Mouse (Mus musculus): Measurements from ENCODE around the gene Cbl. TPM values are rescaled to one million over a fixed set of nuclear protein-coding genes. Genes with fewer than 3 reads are reported as not detected.
A peak's percentile ranks its signal among the peaks of the same experiment; 100 is the strongest.

Gene Cbl
- polyA plus RNA-seq, 1 experiment, result 11.6 TPM

DNA sequence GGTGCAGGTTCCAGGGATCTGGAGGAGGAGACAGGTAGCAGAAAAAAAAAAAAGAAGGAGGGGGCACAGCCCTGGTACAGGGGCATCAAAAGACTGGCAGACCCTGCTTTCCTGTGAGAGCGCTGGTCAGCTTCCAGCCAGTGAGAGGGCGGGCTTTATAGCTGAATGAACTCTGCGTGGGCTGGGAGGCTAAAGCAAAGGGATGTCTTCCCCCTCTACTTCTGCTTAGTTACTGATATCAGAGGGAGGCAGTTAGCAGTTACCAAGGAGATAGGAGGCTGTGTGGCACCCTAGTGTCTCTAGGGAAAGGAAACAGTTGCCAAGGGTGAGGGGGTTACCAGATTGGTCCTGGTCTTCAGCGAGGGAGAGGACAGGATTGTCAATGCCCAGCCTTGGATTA, 16.6 kb upstream of the Cbl start:
- no peaks in the 10 kb centered on the region for H3K4me1 ChIP-seq (ENCODE audit: control insufficient read depth, insufficient read depth, insufficient read length, low read length)
- H3K4me3 ChIP-seq (ENCODE audit: insufficient read depth, low read depth, low read length), result no peak overlapping the region
- no peak overlapping the region for H3K27ac ChIP-seq (replicated peaks; ENCODE audit: low read depth, low read length)

DNA sequence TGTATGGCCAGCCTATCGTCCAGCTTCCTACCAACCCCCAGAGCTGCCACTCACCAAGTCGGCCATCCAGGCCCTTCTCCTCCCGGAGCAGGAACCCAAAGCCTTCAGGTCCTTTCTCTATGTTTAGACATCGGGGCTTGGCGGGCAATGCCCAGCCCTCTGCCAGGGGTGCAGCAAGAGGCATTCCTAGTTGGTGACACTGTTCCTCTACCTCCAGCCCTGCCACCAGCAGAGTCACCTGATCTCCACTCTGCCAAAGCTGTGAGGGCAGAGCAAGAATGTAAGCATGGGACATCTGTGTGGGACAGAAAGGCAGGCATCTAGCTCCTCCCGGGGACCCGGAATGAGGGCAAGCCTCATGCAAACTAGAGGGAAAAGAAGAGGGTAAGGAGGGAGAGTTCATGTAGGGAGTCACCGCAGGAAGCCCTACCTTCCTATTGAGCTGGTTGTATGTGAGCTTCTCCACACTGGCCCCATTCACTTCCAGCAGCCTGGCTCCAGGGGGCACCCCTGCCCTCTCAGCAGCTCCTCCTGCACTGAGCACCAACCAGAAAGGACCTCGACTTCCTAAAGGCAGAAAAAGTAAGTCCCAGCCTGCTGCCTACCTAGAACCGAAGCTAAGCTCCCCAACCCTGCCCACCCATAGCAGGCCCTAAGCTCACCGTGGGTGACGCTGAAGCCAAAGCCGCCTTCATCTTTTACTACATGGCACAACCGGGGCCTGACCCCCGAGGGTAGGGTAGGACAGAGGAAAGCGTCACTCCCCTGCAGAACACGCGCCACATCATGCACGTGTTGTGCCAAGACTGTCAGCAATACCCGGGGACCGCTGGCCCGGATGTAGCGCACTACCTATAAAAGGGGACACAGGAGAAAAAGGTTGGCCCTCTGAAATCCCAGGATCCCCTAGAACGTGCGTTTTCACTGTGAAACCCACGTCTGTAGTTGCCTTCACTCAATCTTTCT, 15.6 kb upstream of the Cbl start:
- H3K4me1 ChIP-seq (ENCODE audit: control insufficient read depth, insufficient read depth, insufficient read length, low read length), result no peaks in the 10 kb centered on the region
- H3K27ac ChIP-seq (replicated peaks; ENCODE audit: low read depth, low read length), result no peak overlapping the region
- no peak overlapping the region for H3K4me3 ChIP-seq (ENCODE audit: insufficient read depth, low read depth, low read length)

DNA sequence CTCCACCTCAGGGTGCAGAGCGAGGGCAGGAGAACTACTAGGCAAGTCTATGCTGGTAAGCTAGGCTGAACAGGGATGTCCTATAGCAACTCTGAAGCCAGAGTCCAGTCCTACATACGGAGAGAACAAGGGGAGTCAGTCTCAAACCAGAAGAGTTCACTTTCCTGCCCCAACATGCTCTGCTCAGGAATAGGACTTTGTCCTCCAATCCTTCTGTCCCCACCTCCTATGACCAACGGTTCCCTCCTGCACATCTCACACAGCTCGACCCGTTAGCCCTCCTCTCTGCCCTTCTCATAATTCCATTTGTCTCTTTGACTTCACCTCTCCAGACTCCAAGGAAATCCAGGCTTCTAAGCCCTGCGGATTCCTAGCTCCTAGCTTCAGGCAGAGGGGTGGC, 14.1 kb upstream of the Cbl start:
- Histone ChIP-seq H3K27ac (replicated peaks; ENCODE audit: low read depth, low read length) (no peak overlapping the region), H3K4me3 (ENCODE audit: insufficient read depth, low read depth, low read length) (no peak overlapping the region), H3K4me1 (ENCODE audit: control insufficient read depth, insufficient read depth, insufficient read length, low read length) (no peaks in the 10 kb centered on the region)

- Histone ChIP-seq H3K27ac (replicated peaks; ENCODE audit: low read depth, low read length) (no peak overlapping the region), H3K4me3 (ENCODE audit: insufficient read depth, low read depth, low read length) (no peak overlapping the region), H3K4me1 (ENCODE audit: control insufficient read depth, insufficient read depth, insufficient read length, low read length) (no peaks in the 10 kb centered on the region)
Observed at GRCm38 (mm10) chr9:44243621-44244020, 9.8 kb upstream of the Cbl start.

DNA sequence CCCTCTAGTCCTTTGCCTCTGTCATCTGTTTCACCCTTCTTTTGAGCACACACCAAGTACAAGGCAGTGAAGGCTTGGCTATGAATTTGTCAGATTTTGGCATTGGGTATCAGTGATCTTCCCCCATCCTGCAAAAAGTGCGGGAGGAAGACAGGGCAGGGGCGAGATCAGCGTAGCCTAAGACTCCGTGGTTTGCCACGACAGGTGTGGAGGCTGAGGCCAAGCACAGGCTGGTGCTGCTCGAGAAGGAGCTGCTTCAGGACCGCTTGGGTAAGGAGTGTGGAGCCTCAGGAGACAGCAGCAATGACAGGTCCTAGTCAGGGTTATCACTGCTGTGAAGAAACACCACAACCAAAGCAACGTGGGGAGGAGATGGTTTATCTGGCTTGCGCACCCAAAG, 7.6 kb upstream of the Cbl start:
- Histone ChIP-seq H3K4me1 (ENCODE audit: control insufficient read depth, insufficient read depth, insufficient read length, low read length) (no peaks in the 10 kb centered on the region), H3K4me3 (ENCODE audit: insufficient read depth, low read depth, low read length) (no peak overlapping the region), H3K27ac (replicated peaks; ENCODE audit: low read depth, low read length) (no peak overlapping the region)

DNA sequence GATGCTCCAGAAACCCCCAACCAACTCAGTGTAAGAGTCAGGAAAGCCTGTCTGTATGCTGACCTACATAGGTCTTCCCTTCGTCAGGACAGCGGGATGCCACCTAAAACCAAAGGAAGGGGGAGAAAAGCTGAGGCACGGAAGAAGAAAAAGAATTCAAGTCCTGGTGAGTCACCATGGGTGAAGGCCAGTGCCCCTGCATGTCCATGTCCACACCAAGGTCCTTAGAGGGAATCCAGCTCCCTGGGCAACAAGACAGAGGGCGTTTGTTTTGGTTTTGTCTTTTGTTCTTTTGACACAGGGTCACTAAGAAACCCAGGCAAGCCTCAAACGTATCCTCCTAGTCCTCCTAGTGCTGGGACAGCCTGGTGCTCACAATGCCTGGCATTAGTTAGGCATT, 7.1 kb upstream of the Cbl start:
- Histone ChIP-seq H3K4me1 (ENCODE audit: control insufficient read depth, insufficient read depth, insufficient read length, low read length) (no peaks in the 10 kb centered on the region), H3K27ac (replicated peaks; ENCODE audit: low read depth, low read length) (no peak overlapping the region), H3K4me3 (ENCODE audit: insufficient read depth, low read depth, low read length) (no peak overlapping the region)

- no peak within 1 kb of the TSS for H3K27ac ChIP-seq (replicated peaks; ENCODE audit: low read depth, low read length)
- no peaks in the 10 kb centered on the region for H3K4me1 ChIP-seq (ENCODE audit: control insufficient read depth, insufficient read depth, insufficient read length, low read length)
- no peak within 1 kb of the TSS for H3K4me3 ChIP-seq (ENCODE audit: insufficient read depth, low read depth, low read length)
Observed at GRCm38 (mm10) chr9:44240399-44240798, 6.5 kb upstream of the Cbl start, which contains the start of gene Ccdc153. Gene Ccdc153, plus strand, starts transcription at chr9:44240676.

- Histone ChIP-seq H3K27ac (replicated peaks; ENCODE audit: low read depth, low read length) (no peak overlapping the region), H3K4me1 (ENCODE audit: control insufficient read depth, insufficient read depth, insufficient read length, low read length) (no peaks in the 10 kb centered on the region), H3K4me3 (ENCODE audit: insufficient read depth, low read depth, low read length) (no peak overlapping the region)
Observed at GRCm38 (mm10) chr9:44239447-44239846, 5.6 kb upstream of the Cbl start.

- Histone ChIP-seq H3K4me3 (ENCODE audit: insufficient read depth, low read depth, low read length) (no peak overlapping the region), H3K4me1 (ENCODE audit: control insufficient read depth, insufficient read depth, insufficient read length, low read length) (no peaks in the 10 kb centered on the region), H3K27ac (replicated peaks; ENCODE audit: low read depth, low read length) (no peak overlapping the region)
Observed at GRCm38 (mm10) chr9:44238501-44239190, 4.8 kb upstream of the Cbl start.

DNA sequence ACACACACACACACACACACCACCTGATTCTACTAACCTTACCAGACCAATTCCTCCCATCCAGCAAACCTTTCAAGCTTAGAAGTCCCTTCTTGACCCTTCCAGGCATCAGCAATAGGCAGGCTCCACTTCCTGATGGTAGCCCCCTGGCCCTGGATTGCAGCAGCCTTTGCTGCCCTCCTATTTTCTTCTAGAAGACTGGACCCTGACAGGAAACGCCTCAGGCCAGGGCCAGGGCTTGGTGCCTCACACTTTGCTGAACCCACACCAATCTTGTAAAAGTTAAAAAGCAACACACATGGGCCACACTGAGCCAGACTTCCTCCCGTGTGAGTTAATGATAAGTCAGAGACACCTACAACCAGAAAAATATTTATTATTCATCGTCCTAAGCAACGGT, 3.3 kb upstream of the Cbl start:
- Histone ChIP-seq H3K27ac (replicated peaks; ENCODE audit: low read depth, low read length) (no peak overlapping the region), H3K4me1 (ENCODE audit: control insufficient read depth, insufficient read depth, insufficient read length, low read length) (no peaks in the 10 kb centered on the region), H3K4me3 (ENCODE audit: insufficient read depth, low read depth, low read length) (no peak overlapping the region)

GRCm38 (mm10) chr9:44236601-44237000, 2.8 kb upstream of the Cbl start:
- Histone ChIP-seq H3K4me1 (ENCODE audit: control insufficient read depth, insufficient read depth, insufficient read length, low read length) (0 out of 2 replicates have a peak, but pooled peaks cover 2% of the 10 kb centered on the region), H3K27ac (replicated peaks; ENCODE audit: low read depth, low read length) (no peak overlapping the region)

GRCm38 (mm10) chr9:44234479-44235427, 904 bp upstream of the Cbl start:
- Histone ChIP-seq H3K4me3 (ENCODE audit: insufficient read depth, low read depth, low read length) (peak overlapping the region; percentile 52), H3K4me1 (ENCODE audit: control insufficient read depth, insufficient read depth, insufficient read length, low read length) (peaks cover 6% of the 10 kb centered on the region), H3K27ac (replicated peaks; ENCODE audit: low read depth, low read length) (peak overlapping the region; percentile 61)

More at GRCm38 (mm10) chr9:44236601-44237000, 2.8 kb upstream of the Cbl start:
- no peak overlapping the region for H3K4me3 ChIP-seq (ENCODE audit: insufficient read depth, low read depth, low read length)

GRCm38 (mm10) chr9:44233021-44233801, 638 bp downstream of the Cbl start:
- peak overlapping the region; percentile 53 for H3K27ac ChIP-seq (replicated peaks; ENCODE audit: low read depth, low read length)
- H3K4me1 ChIP-seq (ENCODE audit: control insufficient read depth, insufficient read depth, insufficient read length, low read length), result peaks cover 6% of the 10 kb centered on the region
- peak overlapping the region; percentile 79 for H3K4me3 ChIP-seq (ENCODE audit: insufficient read depth, low read depth, low read length)

- Histone ChIP-seq H3K27ac (replicated peaks; ENCODE audit: low read depth, low read length) (0 out of 2 replicates have a peak overlapping the region, but pooled peaks have one; percentile 11), H3K4me3 (ENCODE audit: insufficient read depth, low read depth, low read length) (no peak overlapping the region), H3K4me1 (ENCODE audit: control insufficient read depth, insufficient read depth, insufficient read length, low read length) (peaks cover 6% of the 10 kb centered on the region)
Observed at GRCm38 (mm10) chr9:44231609-44232008, 2.2 kb downstream of the Cbl start.
